ENCODE assay signal across 13 mouse cellular contexts in genomic region chr5:131574469-131575085, GRCm38 (mm10).
DNase-seq lines count a peak whose midpoint lies in the region; ATAC-seq and TF ChIP-seq lines count a peak whose summit lies in the region.
"Had no signal": no experiment of that assay in that cellular context is flagged by ENCODE, and none has a peak within 500 bp of the region (broad histone marks: within the 10 kb centered on the region; RNA-seq: fewer than 3 reads in every experiment).

No protein-coding gene starts in this region.

- no peak for TF ChIP-seq CTCF in hindbrain, postnatal 0 days (IDR thresholded peaks at IDR 0.05; ENCODE audit: low read depth)
- TF ChIP-seq CTCF in liver, postnatal 0 days (IDR thresholded peaks at IDR 0.05; ENCODE audit: low read depth): no peak

- 78% methylated on average over 16 of the region's 16 CpGs for WGBS in embryonic facial prominence, embryonic 14.5 days
- WGBS in embryonic facial prominence, embryonic 10.5 days: 80% methylated on average over 16 of the region's 16 CpGs
- 9% methylated on average over 16 of the region's 16 CpGs for WGBS in forebrain, embryonic 14.5 days
- WGBS in hindbrain, postnatal 0 days: 22% methylated on average over 16 of the region's 16 CpGs
- WGBS in neural tube, embryonic 15.5 days: 17% methylated on average over 16 of the region's 16 CpGs
- WGBS in liver, postnatal 0 days (ENCODE audit: insufficient replicate concordance): 83% methylated on average over 16 of the region's 16 CpGs

- no peak overlapping the region for H3K27ac ChIP-seq in embryonic facial prominence, embryonic 14.5 days (replicated peaks; ENCODE audit: low read depth, low read length)
- no peak overlapping the region for H3K27ac ChIP-seq in embryonic facial prominence, embryonic 10.5 days (replicated peaks)
- peak overlapping the region; percentile 63 for H3K27ac ChIP-seq in forebrain, embryonic 14.5 days (ENCODE audit: low read depth, low read length)
- peak overlapping the region; percentile 41; the same call in 1 of the 2 replicates for H3K27ac ChIP-seq in hindbrain, postnatal 0 days
- peak overlapping the region; percentile 66 for H3K27ac ChIP-seq in neural tube, embryonic 15.5 days (replicated peaks)
- no peak overlapping the region for H3K27ac ChIP-seq in liver, postnatal 0 days (ENCODE audit: low read depth)
- H3K27ac ChIP-seq: heart, embryonic 15.5 days had no signal

- no peak overlapping the region for H3K4me3 ChIP-seq in embryonic facial prominence, embryonic 14.5 days (ENCODE audit: low read depth, low read length)
- H3K4me3 ChIP-seq in embryonic facial prominence, embryonic 10.5 days: no peak overlapping the region
- no peak overlapping the region for H3K4me3 ChIP-seq in forebrain, embryonic 14.5 days (ENCODE audit: low read depth, low read length)
- no peak overlapping the region for H3K4me3 ChIP-seq in hindbrain, postnatal 0 days (ENCODE audit: low read length)
- no peak overlapping the region for H3K4me3 ChIP-seq in neural tube, embryonic 15.5 days (replicated peaks)
- H3K4me3 ChIP-seq in liver, postnatal 0 days (ENCODE audit: low read depth, low read length): no peak overlapping the region
- H3K4me3 ChIP-seq: heart, embryonic 15.5 days; myocyte had no signal

- no peaks in the 10 kb centered on the region; the same call in 1 of the 2 replicates for H3K4me1 ChIP-seq in embryonic facial prominence, embryonic 14.5 days (ENCODE audit: control insufficient read depth, insufficient read depth, low read length)
- H3K4me1 ChIP-seq in embryonic facial prominence, embryonic 10.5 days: peaks cover 29% of the 10 kb centered on the region
- peaks cover 23% of the 10 kb centered on the region for H3K4me1 ChIP-seq in forebrain, embryonic 14.5 days (ENCODE audit: control insufficient read depth, insufficient read depth, low read length)
- peaks cover 10% of the 10 kb centered on the region; the same call in 1 of the 2 replicates for H3K4me1 ChIP-seq in hindbrain, postnatal 0 days (ENCODE audit: insufficient read depth, low read length)
- H3K4me1 ChIP-seq in neural tube, embryonic 15.5 days: peaks cover 45% of the 10 kb centered on the region
- H3K4me1 ChIP-seq in liver, postnatal 0 days (ENCODE audit: insufficient read depth): no peaks in the 10 kb centered on the region; the same call in 1 of the 2 replicates
- H3K4me1 ChIP-seq: heart, embryonic 15.5 days had no signal

- H3K9me3 ChIP-seq in embryonic facial prominence, embryonic 14.5 days (ENCODE audit: control insufficient read depth, low read length): no peaks in the 10 kb centered on the region
- H3K9me3 ChIP-seq in embryonic facial prominence, embryonic 10.5 days: no peaks in the 10 kb centered on the region
- H3K9me3 ChIP-seq in forebrain, embryonic 14.5 days (replicated peaks; ENCODE audit: control insufficient read depth, low read length): no peaks in the 10 kb centered on the region
- no peaks in the 10 kb centered on the region for H3K9me3 ChIP-seq in hindbrain, postnatal 0 days (ENCODE audit: low read length)
- no peaks in the 10 kb centered on the region for H3K9me3 ChIP-seq in neural tube, embryonic 15.5 days (replicated peaks)
- H3K9me3 ChIP-seq in liver, postnatal 0 days (ENCODE audit: low read length): no peaks in the 10 kb centered on the region
- H3K9me3 ChIP-seq: heart, embryonic 15.5 days had no signal

- H3K36me3 ChIP-seq in embryonic facial prominence, embryonic 14.5 days (ENCODE audit: control insufficient read depth, insufficient read depth, low read length): no peaks in the 10 kb centered on the region
- H3K36me3 ChIP-seq in embryonic facial prominence, embryonic 10.5 days (replicated peaks): no peaks in the 10 kb centered on the region
- H3K36me3 ChIP-seq in forebrain, embryonic 14.5 days (ENCODE audit: control insufficient read depth, insufficient read depth, low read length): no peaks in the 10 kb centered on the region
- no peaks in the 10 kb centered on the region for H3K36me3 ChIP-seq in hindbrain, postnatal 0 days (ENCODE audit: insufficient read depth, low read length)
- no peaks in the 10 kb centered on the region for H3K36me3 ChIP-seq in neural tube, embryonic 15.5 days
- H3K36me3 ChIP-seq in liver, postnatal 0 days (replicated peaks; ENCODE audit: insufficient read depth, low read length): no peaks in the 10 kb centered on the region
- H3K36me3 ChIP-seq: heart, embryonic 15.5 days had no signal

- TF ChIP-seq EP300 in liver, postnatal 0 days (IDR thresholded peaks at IDR 0.05; ENCODE audit: low read depth): no peak

- no peaks in the 10 kb centered on the region for H3K27me3 ChIP-seq in embryonic facial prominence, embryonic 14.5 days (replicated peaks; ENCODE audit: control insufficient read depth, insufficient read depth, low read length)
- peaks cover 11% of the 10 kb centered on the region for H3K27me3 ChIP-seq in embryonic facial prominence, embryonic 10.5 days (replicated peaks; ENCODE audit: low read depth, poor library complexity, severe bottlenecking)
- no peaks in the 10 kb centered on the region for H3K27me3 ChIP-seq in forebrain, embryonic 14.5 days (replicated peaks; ENCODE audit: control insufficient read depth, insufficient read depth, low read length)
- H3K27me3 ChIP-seq in hindbrain, postnatal 0 days (ENCODE audit: insufficient read depth, low read length): no peaks in the 10 kb centered on the region
- H3K27me3 ChIP-seq in neural tube, embryonic 15.5 days (replicated peaks): peaks cover 8% of the 10 kb centered on the region; the same call in 1 of the 2 replicates
- H3K27me3 ChIP-seq in liver, postnatal 0 days (ENCODE audit: insufficient read depth, low read length): no peaks in the 10 kb centered on the region
- H3K27me3 ChIP-seq: heart, embryonic 15.5 days had no signal

- DNase-seq in embryonic facial prominence, embryonic 14.5 days (ENCODE audit: low spot score): no peak
- no peak for DNase-seq in embryonic facial prominence, embryonic 10.5 days (ENCODE audit: low spot score)
- peak; percentile 87 for DNase-seq in forebrain, embryonic 14.5 days (ENCODE audit: low spot score)
- peak; percentile 61 for DNase-seq in hindbrain, postnatal 0 days (ENCODE audit: low spot score)
- DNase-seq in liver, postnatal 0 days: no peak
- no peak for DNase-seq in gastrocnemius, postnatal 10 days
- DNase-seq: lung, postnatal 14 days had no signal

- H3K4me2 ChIP-seq in embryonic facial prominence, embryonic 14.5 days (ENCODE audit: low read depth, low read length): no peak overlapping the region
- H3K4me2 ChIP-seq in forebrain, embryonic 14.5 days (ENCODE audit: low read length): peak overlapping the region; percentile 15; the same call in 1 of the 2 replicates
- H3K4me2 ChIP-seq in hindbrain, postnatal 0 days (ENCODE audit: low read depth, low read length): 0 out of 2 replicates have a peak overlapping the region, but pooled peaks have one; percentile 3
- peak overlapping the region; percentile 19 for H3K4me2 ChIP-seq in neural tube, embryonic 15.5 days
- H3K4me2 ChIP-seq in liver, postnatal 0 days (ENCODE audit: low read depth, low read length): no peak overlapping the region
- H3K4me2 ChIP-seq: heart, embryonic 15.5 days; liver, embryonic 11.5 days had no signal

- no peak overlapping the region for H3K9ac ChIP-seq in embryonic facial prominence, embryonic 14.5 days (ENCODE audit: low read depth, low read length)
- peak overlapping the region; percentile 32; the same call in 1 of the 2 replicates for H3K9ac ChIP-seq in forebrain, embryonic 14.5 days (ENCODE audit: low read length)
- no peak overlapping the region for H3K9ac ChIP-seq in hindbrain, postnatal 0 days (replicated peaks; ENCODE audit: low read length)
- no peak overlapping the region for H3K9ac ChIP-seq in neural tube, embryonic 15.5 days (replicated peaks)
- no peak overlapping the region for H3K9ac ChIP-seq in liver, postnatal 0 days (replicated peaks)
- H3K9ac ChIP-seq: heart, embryonic 15.5 days had no signal

- ATAC-seq in embryonic facial prominence, embryonic 14.5 days (ENCODE audit: low read depth): peak; percentile 8; the same call in 1 of the 2 replicates
- peak; percentile 78 for ATAC-seq in forebrain, embryonic 14.5 days
- ATAC-seq in hindbrain, postnatal 0 days: no peak; the same call in 1 of the 2 replicates
- peak; percentile 63 for ATAC-seq in neural tube, embryonic 15.5 days (ENCODE audit: low FRiP score)
- no peak for ATAC-seq in liver, postnatal 0 days
- no peak for ATAC-seq in megakaryocyte progenitor cell, adult 5-6 weeks (replicated peaks; ENCODE audit: poor library complexity)
- ATAC-seq: inflammation-experienced regulatory T-cells, adult 6 months had no signal

Comparison
In these comparisons a context has a peak if more than half of its experiments do, and no peak if none do; other contexts are left out.
1. ATAC-seq: peak in embryonic facial prominence, embryonic 14.5 days (single experiment), forebrain, embryonic 14.5 days (single experiment) and neural tube, embryonic 15.5 days (single experiment); none in hindbrain, postnatal 0 days (single experiment), liver, postnatal 0 days (single experiment) and megakaryocyte progenitor cell, adult 5-6 weeks (single experiment).
2. DNase-seq: peak in forebrain, embryonic 14.5 days (single experiment) and hindbrain, postnatal 0 days (single experiment); none in embryonic facial prominence, embryonic 14.5 days (single experiment), embryonic facial prominence, embryonic 10.5 days (single experiment), liver, postnatal 0 days (single experiment) and gastrocnemius, postnatal 10 days (single experiment).
3. H3K27ac ChIP-seq: peak in forebrain, embryonic 14.5 days (single experiment), hindbrain, postnatal 0 days (single experiment) and neural tube, embryonic 15.5 days (single experiment); none in embryonic facial prominence, embryonic 14.5 days (single experiment), embryonic facial prominence, embryonic 10.5 days (single experiment) and liver, postnatal 0 days (single experiment).
4. H3K4me2 ChIP-seq: peak in forebrain, embryonic 14.5 days (single experiment), hindbrain, postnatal 0 days (single experiment) and neural tube, embryonic 15.5 days (single experiment); none in embryonic facial prominence, embryonic 14.5 days (single experiment) and liver, postnatal 0 days (single experiment).